Mouse (Mus musculus) frontal cortex, adult 2 months (tissue): Measurements from ENCODE around the gene Fbxw24. TPM values are rescaled to one million over a fixed set of nuclear protein-coding genes. Genes with fewer than 3 reads are reported as not detected.
A peak's percentile ranks its signal among the peaks of the same experiment; 100 is the strongest.
"Not testable (repeated sequence)": the region's sequence is repeated elsewhere in the genome, so short reads cannot be mapped to it uniquely, and the experiment has no call there.

ENCODE experiments used
- DNase-seq, 2 experiments: peaks; one replicate each; pipeline ENCODE4 v3.0.0; 2022; ENCODE audit warnings: low spot score in 1 of 2; ENCODE audit errors: extremely low spot score in 1 of 2
- polyA plus RNA-seq: library from polyadenylated mRNA; depleted of rRNA; stranded (reverse); fragments of >200 nt; gene quantifications from 2 replicates; pipeline ENCODE4 v1.2.3, GENCODE M21; 2012; rRNA removed

The Fbxw24 gene
- not detected in 2 replicates for polyA plus RNA-seq

GRCm38 (mm10) chr9:109625957-109626356 is at the start of gene Fbxw24:
Gene Fbxw24, minus strand, starts transcription at chr9:109626057.
- DNase-seq: not testable (repeated sequence)

GRCm38 (mm10) chr9:109664552-109664951 is 38.7 kb upstream of the Fbxw24 start, which contains the start of gene Fbxw25:
Gene Fbxw25, minus strand, starts transcription at chr9:109664652.
- not testable (repeated sequence) for DNase-seq

GRCm38 (mm10) chr9:109606837-109607236 is 19.0 kb downstream of the Fbxw24 start:
- peak in 1 of 2 experiments; percentile 53 for DNase-seq

- DNase-seq: not testable (repeated sequence)
These were observed 23.7 kb downstream of the Fbxw24 start for GRCm38 (mm10) chr9:109602128-109602527.

GRCm38 (mm10) chr9:109597226-109597625 is 28.6 kb downstream of the Fbxw24 start:
- no peak for DNase-seq

- no peak for DNase-seq
These were observed 31.0 kb downstream of the Fbxw24 start for GRCm38 (mm10) chr9:109594866-109595265.

- not testable (repeated sequence) for DNase-seq
These were observed 57.7 kb downstream of the Fbxw24 start, which contains the start of gene Fbxw15 for GRCm38 (mm10) chr9:109568162-109568561. Gene Fbxw15, minus strand, starts transcription at chr9:109568262.

- DNase-seq: no peak
These were observed 60.3 kb downstream of the Fbxw24 start for GRCm38 (mm10) chr9:109565546-109565945.

GRCm38 (mm10) chr9:109562106-109562505 is 63.8 kb downstream of the Fbxw24 start:
- not testable (repeated sequence) for DNase-seq

- peak in 1 of 2 experiments; percentile 1 for DNase-seq
These were observed 73.4 kb downstream of the Fbxw24 start for GRCm38 (mm10) chr9:109552483-109552882.

Other genes starting within 250 kb of the Fbxw24 start
- gene Fbxw22, start 221.8 kb downstream of the Fbxw24 start, polyA plus RNA-seq: not detected in 2 replicates
- gene Fbxw16, start 176.9 kb downstream of the Fbxw24 start, polyA plus RNA-seq: not detected in 2 replicates
- not detected in 2 replicates for gene Fbxw19, start 130.2 kb downstream of the Fbxw24 start, polyA plus RNA-seq
- not detected in 2 replicates for gene Fbxw15, start 57.8 kb downstream of the Fbxw24 start, polyA plus RNA-seq
- gene Fbxw25, start 38.6 kb upstream of the Fbxw24 start, polyA plus RNA-seq: not detected in 2 replicates
- gene Fbxw18, start 76.6 kb upstream of the Fbxw24 start, polyA plus RNA-seq: not detected in 2 replicates
- not detected in 2 replicates for gene Fbxw26, start 120.0 kb upstream of the Fbxw24 start, polyA plus RNA-seq
- gene Fbxw27, start 164.6 kb upstream of the Fbxw24 start, polyA plus RNA-seq: 0.12 TPM in 1 of 2 replicates, not detected in the other
- gene Spink8, start 186.2 kb upstream of the Fbxw24 start, polyA plus RNA-seq: 0.64 and 0.67 TPM in 2 replicates
- 15.3 and 16.1 TPM in 2 replicates for gene Nme6, start 206.7 kb upstream of the Fbxw24 start, polyA plus RNA-seq
- 0.22 and 0.61 TPM in 2 replicates for gene Camp, start 223.6 kb upstream of the Fbxw24 start, polyA plus RNA-seq
- gene Cdc25a, start 249.5 kb upstream of the Fbxw24 start, polyA plus RNA-seq: 3.4 and 4.3 TPM in 2 replicates